Mouse (Mus musculus) stomach, embryonic 14.5 days (tissue): ENCODE data around the gene Gm47995. TPM values are rescaled to one million over a fixed set of nuclear protein-coding genes. Genes with fewer than 3 reads are reported as not detected.
"Not testable (repeated sequence)": the region's sequence is repeated elsewhere in the genome, so short reads cannot be mapped to it uniquely, and the experiment has no call there.

Experiments used
- ATAC-seq: fragments of 200-750 bp; cut with Nextera tagmentation; 2 replicates; pipeline ENCODE4 v1.8.0; 2017; ENCODE audit warnings: low read depth, moderate TSS enrichment; ENCODE audit not compliant: insufficient number of reproducible peaks, insufficient read depth, low FRiP score
- H3K27ac ChIP-seq: fragments of 300-500 bp; sonication (generic); 2 replicates; pipeline ENCODE4 v1.5.1; 2014; ENCODE audit warnings: mild to moderate bottlenecking, low read length, moderate library complexity, mixed read lengths
- H3K27me3 ChIP-seq: fragments of 300-500 bp; sonication (generic); 2 replicates; pipeline ENCODE4 v1.6.1; 2014; ENCODE audit warnings: low read length, control low read depth, mixed read lengths; ENCODE audit not compliant: control insufficient read depth, insufficient read depth
- H3K36me3 ChIP-seq: fragments of 300-500 bp; sonication (generic); 2 replicates; pipeline ENCODE4 v1.6.1; 2014; ENCODE audit warnings: mild to moderate bottlenecking, control low read depth, low read length, moderate library complexity, mixed read lengths; ENCODE audit not compliant: control insufficient read depth, insufficient read depth
- H3K4me1 ChIP-seq: fragments of 300-500 bp; sonication (generic); 2 replicates; pipeline ENCODE4 v1.6.1; 2014; ENCODE audit warnings: low read length, control low read depth, mixed read lengths; ENCODE audit not compliant: control insufficient read depth, insufficient read depth
- H3K4me2 ChIP-seq: fragments of 300-500 bp; sonication (generic); replicated peaks from 2 replicates; pipeline ENCODE4 v1.6.1; 2014; ENCODE audit warnings: low read depth, low read length, control low read depth
- H3K4me3 ChIP-seq: fragments of 300-500 bp; sonication (generic); 2 replicates; pipeline ENCODE4 v1.5.1; 2014; ENCODE audit warnings: low read depth, low read length, control low read depth
- H3K9ac ChIP-seq: fragments of 300-500 bp; sonication (generic); replicated peaks from 2 replicates; pipeline ENCODE4 v1.6.1; 2014; ENCODE audit warnings: low read depth, mild to moderate bottlenecking, control low read depth, low read length, moderate library complexity, mixed read lengths
- H3K9me3 ChIP-seq: fragments of 300-500 bp; sonication (generic); 2 replicates; pipeline ENCODE4 v1.6.1; 2016; ENCODE audit warnings: low read depth, low read length, control low read depth; ENCODE audit not compliant: control insufficient read depth
- WGBS: fragments of 180-500 bp; shearing (Covaris S2); extraction: QIAGEN DNeasy Blood & Tissue Kit; methylation state at CpG from one replicate; pipeline ENCODE4 v1.1.7; 2014; 5-methylcytosine and 5-hydroxymethylcytosine counted together
- polyA plus RNA-seq: library from polyadenylated mRNA; unstranded; fragments of >200 nt; fragmentation: Nextera tagmentation; extraction: Ambion mirVana; gene quantifications from 2 replicates; pipeline ENCODE4 v1.2.1, GENCODE M21; 2014

The Gm47995 gene
- polyA plus RNA-seq, 1 experiment from 2014 or later, result not detected

GRCm38 (mm10) chr1:151178505-151179083 is 19.7 kb upstream of the Gm47995 start:
- 49% methylated on average over 2 of the region's 2 CpGs for WGBS
- no peaks in the 10 kb centered on the region for H3K36me3 ChIP-seq
- no peaks in the 10 kb centered on the region for H3K4me1 ChIP-seq
- H3K27me3 ChIP-seq, result no peaks in the 10 kb centered on the region
- no peak for ATAC-seq
- H3K27ac ChIP-seq, result no peak overlapping the region
- no peak overlapping the region for H3K9ac ChIP-seq
- no peak overlapping the region for H3K4me3 ChIP-seq
- H3K4me2 ChIP-seq, result no peak overlapping the region
- no peaks in the 10 kb centered on the region for H3K9me3 ChIP-seq

GRCm38 (mm10) chr1:151180167-151180566 is 18.1 kb upstream of the Gm47995 start:
- H3K27me3 ChIP-seq, result no peaks in the 10 kb centered on the region

GRCm38 (mm10) chr1:151182266-151182665 is 16.0 kb upstream of the Gm47995 start, which contains the start of gene Gm47985:
Gm47985 (plus strand) TSS chr1:151182537.
- H3K27me3 ChIP-seq, H3K27ac ChIP-seq, H3K9me3 ChIP-seq, H3K4me1 ChIP-seq, H3K4me3 ChIP-seq, H3K4me2 ChIP-seq, H3K9ac ChIP-seq, ATAC-seq, H3K36me3 ChIP-seq: not testable (repeated sequence)
- no CpG with 5 or more reads among the region's 7 CpGs for WGBS

More at GRCm38 (mm10) chr1:151180167-151180566, 18.1 kb upstream of the Gm47995 start:
- WGBS, result 86% methylated on average over 2 of the region's 2 CpGs
- Histone ChIP-seq H3K9me3 (no peaks in the 10 kb centered on the region), H3K27ac (no peak overlapping the region), H3K4me1 (no peaks in the 10 kb centered on the region), H3K4me3 (no peak overlapping the region), H3K36me3 (no peaks in the 10 kb centered on the region), H3K9ac (no peak overlapping the region), H3K4me2 (no peak overlapping the region)
- no peak for ATAC-seq

- H3K4me2 ChIP-seq, H3K9ac ChIP-seq, H3K27me3 ChIP-seq, H3K36me3 ChIP-seq, H3K27ac ChIP-seq, H3K9me3 ChIP-seq, H3K4me3 ChIP-seq, H3K4me1 ChIP-seq, ATAC-seq: not testable (repeated sequence)
- 79% methylated on average over 3 of the region's 3 CpGs for WGBS
Measured at GRCm38 (mm10) chr1:151186186-151186585, 12.1 kb upstream of the Gm47995 start.

GRCm38 (mm10) chr1:151186879-151187424 is 11.3 kb upstream of the Gm47995 start:
- not testable (repeated sequence) for H3K4me3 ChIP-seq, ATAC-seq, H3K36me3 ChIP-seq, H3K27ac ChIP-seq, H3K27me3 ChIP-seq, H3K4me1 ChIP-seq, H3K9ac ChIP-seq, H3K4me2 ChIP-seq, H3K9me3 ChIP-seq
- 80% methylated on average over 4 of the region's 4 CpGs for WGBS

- ATAC-seq, result no peak
- no peak overlapping the region for H3K9ac ChIP-seq
- H3K27ac ChIP-seq, result no peak overlapping the region
- H3K9me3 ChIP-seq, result no peaks in the 10 kb centered on the region
- no peaks in the 10 kb centered on the region for H3K36me3 ChIP-seq
- H3K4me2 ChIP-seq, result no peak overlapping the region
- H3K27me3 ChIP-seq, result no peaks in the 10 kb centered on the region
- no peaks in the 10 kb centered on the region for H3K4me1 ChIP-seq
- no peak overlapping the region for H3K4me3 ChIP-seq
- 87% methylated on average over 4 of the region's 4 CpGs for WGBS
Measured at GRCm38 (mm10) chr1:151188469-151188868, 9.8 kb upstream of the Gm47995 start.

- not testable (repeated sequence) for H3K27ac ChIP-seq, H3K9me3 ChIP-seq, H3K4me3 ChIP-seq, H3K27me3 ChIP-seq, H3K36me3 ChIP-seq, H3K4me2 ChIP-seq, H3K9ac ChIP-seq, ATAC-seq, H3K4me1 ChIP-seq
- no CpG with 5 or more reads among the region's 7 CpGs for WGBS
Measured at GRCm38 (mm10) chr1:151192075-151192474, 6.2 kb upstream of the Gm47995 start, which contains the start of gene Gm8947. Gm8947 (plus strand) TSS chr1:151192376.

- H3K36me3 ChIP-seq, H3K4me3 ChIP-seq, H3K4me2 ChIP-seq, H3K9me3 ChIP-seq, H3K27me3 ChIP-seq, ATAC-seq, H3K9ac ChIP-seq, H3K27ac ChIP-seq, H3K4me1 ChIP-seq: not testable (repeated sequence)
- whole genome bisulfite sequencing, result 92% methylated on average over 14 of the region's 15 CpGs
Measured at GRCm38 (mm10) chr1:151192739-151193138, 5.5 kb upstream of the Gm47995 start.

- not testable (repeated sequence) for H3K4me3 ChIP-seq, H3K9ac ChIP-seq, H3K36me3 ChIP-seq, ATAC-seq, H3K9me3 ChIP-seq, H3K4me2 ChIP-seq, H3K27ac ChIP-seq, H3K4me1 ChIP-seq, H3K27me3 ChIP-seq
- WGBS, result 55% methylated on average over 4 of the region's 4 CpGs
Measured at GRCm38 (mm10) chr1:151195986-151196385, 2.3 kb upstream of the Gm47995 start.
